Mouse (Mus musculus) midbrain, embryonic 14.5 days (tissue): ENCODE data around the gene Abi3bp. TPM values are rescaled to one million over a fixed set of nuclear protein-coding genes. Genes with fewer than 3 reads are reported as not detected.

Experiments
- ATAC-seq: fragments of 200-750 bp; cut with Nextera tagmentation; 2 replicates; pipeline ENCODE4 v1.8.0; 2017; ENCODE audit warnings: moderate number of reproducible peaks, moderate library complexity; ENCODE audit not compliant: low FRiP score, low TSS enrichment
- DNase-seq: peaks from one replicate; pipeline ENCODE4 v3.0.0-alpha.2; 2015
- H3K27ac ChIP-seq: fragments of 300-500 bp; sonication (generic); replicated peaks from 2 replicates; pipeline ENCODE4 v1.5.1; 2014; ENCODE audit warnings: mild to moderate bottlenecking, low read depth, low read length, moderate library complexity
- H3K27me3 ChIP-seq: fragments of 300-500 bp; sonication (generic); 2 replicates; pipeline ENCODE4 v1.6.1; 2014; ENCODE audit warnings: low read length, control low read depth, mixed read lengths; ENCODE audit not compliant: control insufficient read depth, insufficient read depth
- H3K36me3 ChIP-seq: fragments of 300-500 bp; sonication (generic); 2 replicates; pipeline ENCODE4 v1.6.1; 2014; ENCODE audit warnings: low read length, control low read depth; ENCODE audit not compliant: control insufficient read depth, insufficient read depth
- H3K4me1 ChIP-seq: fragments of 300-500 bp; sonication (generic); 2 replicates; pipeline ENCODE4 v1.6.1; 2014; ENCODE audit warnings: mild to moderate bottlenecking, antibody characterized with exemption, low read length, control low read depth; ENCODE audit not compliant: control insufficient read depth, insufficient read depth
- H3K4me2 ChIP-seq: fragments of 300-500 bp; sonication (generic); 2 replicates; pipeline ENCODE4 v1.6.1; 2014; ENCODE audit warnings: mild to moderate bottlenecking, low read length, moderate library complexity
- H3K4me3 ChIP-seq: fragments of 300-500 bp; sonication (generic); replicated peaks from 2 replicates; pipeline ENCODE4 v1.5.1; 2014; ENCODE audit warnings: low read depth, low read length
- H3K9ac ChIP-seq: fragments of 300-500 bp; sonication (generic); replicated peaks from 2 replicates; pipeline ENCODE4 v1.6.1; 2014; ENCODE audit warnings: mild to moderate bottlenecking, low read length, moderate library complexity
- H3K9me3 ChIP-seq: fragments of 300-500 bp; sonication (generic); 2 replicates; pipeline ENCODE4 v1.6.1; 2016; ENCODE audit warnings: low read length, control low read depth, mixed read lengths; ENCODE audit not compliant: control insufficient read depth
- WGBS: fragments of 180-500 bp; shearing (Covaris S2); extraction: QIAGEN DNeasy Blood & Tissue Kit; methylation state at CpG from one replicate; pipeline ENCODE4 v1.1.7; 2014; 5-methylcytosine and 5-hydroxymethylcytosine counted together
- polyA plus RNA-seq: library from polyadenylated mRNA; unstranded; fragments of >200 nt; fragmentation: Nextera tagmentation; extraction: Ambion mirVana; gene quantifications from 2 replicates; pipeline ENCODE4 v1.2.1, GENCODE M21; 2014

Gene Abi3bp
- polyA plus RNA-seq, 1 experiment from 2014 or later = 0.43 TPM

DNA sequence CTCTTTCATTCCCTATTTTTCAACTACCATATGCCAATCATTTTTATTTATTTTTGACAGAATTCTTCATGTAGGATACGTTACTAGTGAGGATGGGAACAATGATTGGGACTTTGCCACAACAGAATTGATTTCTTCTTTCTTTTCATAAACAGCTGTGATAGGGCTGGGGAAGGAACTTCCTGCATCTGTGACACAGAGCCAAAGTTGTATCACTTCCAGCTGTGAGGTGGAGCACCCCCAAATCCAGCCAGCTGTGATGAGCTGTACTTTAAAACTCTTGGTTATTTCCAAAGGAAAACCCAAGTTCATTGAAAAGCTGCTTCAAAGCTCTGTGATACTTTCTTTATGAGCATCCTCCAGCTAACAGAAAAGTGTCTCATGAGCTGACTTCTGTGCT lies 101.9 kb downstream of the Abi3bp start:
- 92% methylated on average over 1 of the region's 1 CpGs for WGBS
- no peak overlapping the region for H3K4me3 ChIP-seq

GRCm38 (mm10) chr16:56593581-56593980 lies 115.9 kb downstream of the Abi3bp start:
- no peaks in the 10 kb centered on the region for H3K27me3 ChIP-seq
- H3K36me3 ChIP-seq = no peaks in the 10 kb centered on the region
- no peak overlapping the region for H3K27ac ChIP-seq
- H3K9ac ChIP-seq = no peak overlapping the region
- ATAC-seq (no peak), DNase-seq (no peak)
- H3K4me1 ChIP-seq = no peaks in the 10 kb centered on the region
- H3K4me3 ChIP-seq = no peak overlapping the region
- WGBS = 93% methylated on average over 5 of the region's 5 CpGs
- H3K9me3 ChIP-seq = no peaks in the 10 kb centered on the region
- no peak overlapping the region for H3K4me2 ChIP-seq

More for the DNA sequence above, 101.9 kb downstream of the Abi3bp start:
- DNase-seq = no peak
- Histone ChIP-seq H3K36me3 (no peaks in the 10 kb centered on the region), H3K27me3 (no peaks in the 10 kb centered on the region), H3K4me2 (no peak overlapping the region), H3K9ac (no peak overlapping the region), H3K4me1 (no peaks in the 10 kb centered on the region), H3K9me3 (no peaks in the 10 kb centered on the region), H3K27ac (no peak overlapping the region)
- ATAC-seq = no peak

- H3K27ac ChIP-seq = no peak overlapping the region
- WGBS = 79% methylated on average over 6 of the region's 6 CpGs
- H3K27me3 ChIP-seq = no peaks in the 10 kb centered on the region
- no peaks in the 10 kb centered on the region for H3K4me1 ChIP-seq
- H3K4me2 ChIP-seq = no peak overlapping the region
- DNase-seq (no peak), ATAC-seq (no peak)
- no peak overlapping the region for H3K9ac ChIP-seq
- no peaks in the 10 kb centered on the region for H3K9me3 ChIP-seq
- no peak overlapping the region for H3K4me3 ChIP-seq
- H3K36me3 ChIP-seq = no peaks in the 10 kb centered on the region
These were observed 117.2 kb downstream of the Abi3bp start for GRCm38 (mm10) chr16:56594866-56595265.

- H3K9me3 ChIP-seq = no peaks in the 10 kb centered on the region
- DNase-seq (no peak), ATAC-seq (no peak)
- H3K4me2 ChIP-seq = no peak overlapping the region
- H3K27me3 ChIP-seq = no peaks in the 10 kb centered on the region
- H3K36me3 ChIP-seq = no peaks in the 10 kb centered on the region
- H3K4me1 ChIP-seq = no peaks in the 10 kb centered on the region
- H3K27ac ChIP-seq = no peak overlapping the region
- H3K4me3 ChIP-seq = no peak overlapping the region
- 96% methylated on average over 4 of the region's 4 CpGs for WGBS
- no peak overlapping the region for H3K9ac ChIP-seq
These were observed 120.7 kb downstream of the Abi3bp start for GRCm38 (mm10) chr16:56598427-56598826.

DNA sequence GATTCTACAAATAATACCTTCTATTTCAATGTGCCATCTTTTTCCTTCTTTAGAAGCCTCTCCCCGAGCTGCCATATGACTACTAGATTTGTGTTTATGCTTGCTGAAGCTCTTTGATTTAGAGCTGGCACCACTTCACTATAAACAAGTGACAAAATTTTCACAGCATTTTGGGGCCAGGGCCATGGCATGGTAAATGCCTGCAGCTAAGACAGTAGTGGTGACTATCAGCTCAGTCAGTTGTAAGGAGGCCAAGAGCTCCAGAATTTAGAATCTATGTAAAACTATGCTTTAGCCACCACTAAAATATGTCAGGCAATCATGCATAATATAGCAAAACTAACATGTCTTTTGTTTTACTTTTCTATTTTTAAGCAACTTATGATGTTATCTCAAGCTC lies 124.7 kb downstream of the Abi3bp start:
- DNase-seq (no peak), ATAC-seq (no peak)
- no peak overlapping the region for H3K4me2 ChIP-seq
- no peak overlapping the region for H3K4me3 ChIP-seq
- no peak overlapping the region for H3K27ac ChIP-seq
- no peaks in the 10 kb centered on the region for H3K4me1 ChIP-seq
- no peaks in the 10 kb centered on the region for H3K27me3 ChIP-seq
- 95% methylated on average over 1 of the region's 1 CpGs for WGBS
- H3K9ac ChIP-seq = no peak overlapping the region
- no peaks in the 10 kb centered on the region for H3K36me3 ChIP-seq
- no peaks in the 10 kb centered on the region for H3K9me3 ChIP-seq

- H3K4me1 ChIP-seq = no peaks in the 10 kb centered on the region
- no peaks in the 10 kb centered on the region for H3K9me3 ChIP-seq
- H3K9ac ChIP-seq = no peak overlapping the region
- ATAC-seq (no peak), DNase-seq (no peak)
- H3K27me3 ChIP-seq = no peaks in the 10 kb centered on the region
- 83% methylated on average over 8 of the region's 8 CpGs for WGBS
- no peak overlapping the region for H3K4me2 ChIP-seq
- no peaks in the 10 kb centered on the region for H3K36me3 ChIP-seq
- no peak overlapping the region for H3K27ac ChIP-seq
- no peak overlapping the region for H3K4me3 ChIP-seq
These were observed 132.9 kb downstream of the Abi3bp start for GRCm38 (mm10) chr16:56610572-56610971.

GRCm38 (mm10) chr16:56611096-56611867 lies 133.6 kb downstream of the Abi3bp start:
- Histone ChIP-seq H3K4me1 (no peaks in the 10 kb centered on the region), H3K4me2 (no peak overlapping the region), H3K27me3 (no peaks in the 10 kb centered on the region), H3K4me3 (no peak overlapping the region), H3K36me3 (no peaks in the 10 kb centered on the region), H3K27ac (no peak overlapping the region), H3K9ac (no peak overlapping the region), H3K9me3 (no peaks in the 10 kb centered on the region)
- DNase-seq (peak; percentile 6), ATAC-seq (no peak)
- WGBS = 46% methylated on average over 10 of the region's 10 CpGs

DNA sequence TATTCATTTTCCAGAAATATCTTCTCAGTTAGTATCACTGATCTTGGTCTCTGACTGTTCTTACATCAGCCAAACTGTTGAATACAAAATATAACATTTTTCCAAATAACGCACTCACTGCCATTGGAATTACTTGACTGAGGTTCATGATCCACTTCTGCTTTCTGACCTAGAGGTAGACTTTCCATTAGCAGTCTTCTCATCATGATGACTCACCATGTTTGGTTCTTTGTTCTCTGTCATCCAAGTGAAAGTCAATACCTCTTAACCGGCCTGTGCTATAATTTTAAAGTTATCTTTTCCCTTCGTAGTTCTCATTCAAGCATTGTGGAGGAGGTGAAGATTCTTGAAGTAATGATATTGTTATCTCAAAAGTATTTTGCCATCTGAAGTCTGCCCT lies 160.9 kb downstream of the Abi3bp start:
- Histone ChIP-seq H3K27me3 (no peaks in the 10 kb centered on the region), H3K4me2 (no peak overlapping the region), H3K4me1 (no peaks in the 10 kb centered on the region), H3K9ac (no peak overlapping the region), H3K36me3 (no peaks in the 10 kb centered on the region), H3K27ac (no peak overlapping the region), H3K4me3 (no peak overlapping the region), H3K9me3 (no peaks in the 10 kb centered on the region)
- 96% methylated on average over 3 of the region's 3 CpGs for WGBS
- DNase-seq (no peak), ATAC-seq (no peak)

DNA sequence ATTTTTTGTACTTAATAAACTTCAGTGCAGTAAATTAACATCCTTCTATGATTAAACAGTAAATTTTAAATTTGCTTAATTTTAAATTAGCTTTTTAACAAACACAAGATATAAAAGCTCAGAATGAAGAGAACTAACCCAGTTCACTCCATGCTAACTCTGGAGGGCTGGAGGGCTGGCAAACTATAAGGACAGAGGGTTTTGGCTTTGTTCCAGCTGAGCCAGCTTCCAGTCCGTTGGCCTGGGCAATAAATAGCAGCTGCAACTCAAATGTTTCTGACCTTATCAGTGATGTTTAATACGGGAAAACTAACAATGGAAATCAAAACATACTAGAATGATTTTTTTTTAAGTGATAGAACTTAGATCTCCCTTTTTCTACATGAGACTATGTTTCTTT lies 167.6 kb downstream of the Abi3bp start:
- Histone ChIP-seq H3K4me2 (no peak overlapping the region), H3K36me3 (no peaks in the 10 kb centered on the region), H3K9me3 (no peaks in the 10 kb centered on the region), H3K4me1 (no peaks in the 10 kb centered on the region), H3K9ac (no peak overlapping the region), H3K4me3 (no peak overlapping the region), H3K27ac (no peak overlapping the region), H3K27me3 (no peaks in the 10 kb centered on the region)
- ATAC-seq = no peak
- WGBS = 18% methylated on average over 2 of the region's 2 CpGs
- peak; percentile 73 for DNase-seq
